Mouse (Mus musculus) sigmoid colon, adult 10 weeks (tissue): ENCODE measurements around the gene Cox4i2. TPM values are rescaled to one million over a fixed set of nuclear protein-coding genes. Genes with fewer than 3 reads are reported as not detected.

Experiments
- polyA plus RNA-seq: library from polyadenylated mRNA; stranded (reverse); fragments of 350-450 nt; fragmentation: Illumina TruSeq; extraction: RNeasy Lipid Tissue Mini Kit (QIAGEN cat#74804); gene quantifications from one replicate; pipeline ENCODE4 v1.2.3, GENCODE M21; 2014; ENCODE audit warnings: low read depth, low replicate concordance

The Cox4i2 gene
- not detected for polyA plus RNA-seq

DNA sequence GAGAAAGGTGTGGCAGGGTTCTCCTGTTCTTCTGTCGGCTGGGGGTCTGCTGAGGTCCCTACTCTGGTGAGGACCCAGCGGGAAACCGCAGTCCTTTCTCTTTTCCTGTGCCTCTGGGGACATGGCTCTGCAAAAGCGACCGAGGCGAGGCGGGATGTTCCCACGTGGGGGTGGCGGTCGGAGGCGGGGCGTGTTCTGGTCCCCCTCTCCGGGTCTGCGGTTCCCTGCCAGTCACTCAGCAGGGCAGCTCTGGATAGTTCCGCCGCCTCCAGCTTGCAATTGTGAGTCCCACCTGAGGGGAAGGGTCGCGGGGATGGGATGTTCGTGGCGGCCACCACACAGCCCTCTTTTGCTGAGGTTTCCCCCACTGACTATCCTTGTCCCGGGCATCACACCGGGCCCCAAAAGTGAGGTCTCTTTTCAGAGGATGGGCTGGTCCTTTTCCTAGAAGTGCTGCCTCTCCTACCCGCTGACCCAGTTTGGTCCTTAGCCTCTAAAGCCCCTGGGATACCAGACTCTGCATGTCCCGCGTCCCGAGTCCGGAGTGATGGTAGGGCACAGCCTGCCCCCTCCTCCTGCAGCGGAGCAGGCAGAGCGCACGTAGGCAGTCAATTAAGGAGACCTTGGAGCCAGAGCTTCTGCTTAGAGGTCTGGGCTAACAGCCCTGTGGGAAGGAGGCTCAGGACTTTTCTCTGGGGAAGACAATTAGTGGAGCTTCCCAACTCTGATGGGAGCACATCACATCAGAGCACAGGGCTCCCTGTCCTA lies at the start of gene Cox4i2:
Cox4i2 (plus strand) TSS at position 230 of the 768 bp plus-strand sequence.

DNA sequence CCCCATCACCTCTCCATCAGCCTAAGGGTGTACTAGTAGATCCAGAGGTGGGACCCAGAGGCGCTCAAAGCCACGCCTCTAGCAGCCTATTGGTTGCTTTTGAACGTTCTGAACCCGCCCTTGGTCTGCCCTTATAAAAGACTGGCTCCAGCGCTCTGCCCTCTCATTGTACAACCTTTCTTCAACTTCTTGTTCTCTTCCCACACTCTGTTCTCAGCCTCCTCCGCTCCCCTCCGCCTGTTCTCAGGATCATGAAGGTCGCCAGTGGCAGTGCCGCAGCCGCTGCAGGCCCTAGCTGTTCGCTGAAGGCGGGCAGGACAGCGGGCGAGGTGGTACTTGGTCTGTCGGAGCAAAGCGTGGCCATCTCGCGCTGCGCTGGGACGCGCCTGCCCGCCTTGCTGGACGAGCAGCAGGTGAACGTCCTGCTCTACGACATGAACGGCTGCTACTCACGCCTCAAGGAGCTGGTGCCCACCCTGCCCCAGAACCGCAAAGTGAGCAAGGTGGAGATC lies 17.8 kb upstream of the Cox4i2 start, which contains the start of gene Id1:
Id1 (plus strand) TSS at position 162 of the 512 bp plus-strand sequence.

Other genes with a start within 250 kb of the Cox4i2 start
- not detected for gene Defb26, start 242.5 kb upstream of the Cox4i2 start, polyA plus RNA-seq
- not detected for gene Defb28, start 235.9 kb upstream of the Cox4i2 start, polyA plus RNA-seq
- gene Defb29, start 214.1 kb upstream of the Cox4i2 start, polyA plus RNA-seq = not detected
- gene Gm17416, start 184.8 kb upstream of the Cox4i2 start, polyA plus RNA-seq = not detected
- gene Defb21, start 181.4 kb upstream of the Cox4i2 start, polyA plus RNA-seq = not detected
- gene Defb19, start 173.9 kb upstream of the Cox4i2 start, polyA plus RNA-seq = not detected
- 9.8 TPM for gene Defb45, start 154.8 kb upstream of the Cox4i2 start, polyA plus RNA-seq
- gene Defb36, start 149.8 kb upstream of the Cox4i2 start, polyA plus RNA-seq = not detected
- gene Defb25, start 131.1 kb upstream of the Cox4i2 start, polyA plus RNA-seq = not detected
- 2.1 TPM for gene Rem1, start 127.2 kb upstream of the Cox4i2 start, polyA plus RNA-seq
- gene H13, start 84.7 kb upstream of the Cox4i2 start, polyA plus RNA-seq = 28.0 TPM
- 14.9 TPM for gene Mcts2, start 67.1 kb upstream of the Cox4i2 start, polyA plus RNA-seq
- 111 TPM for gene Id1, start 17.9 kb upstream of the Cox4i2 start, polyA plus RNA-seq
- gene Bcl2l1, start 77.6 kb downstream of the Cox4i2 start, polyA plus RNA-seq = 19.0 TPM
- gene Tpx2, start 93.8 kb downstream of the Cox4i2 start, polyA plus RNA-seq = 13.4 TPM
- gene Mylk2, start 157.2 kb downstream of the Cox4i2 start, polyA plus RNA-seq = not detected
- gene Foxs1, start 179.0 kb downstream of the Cox4i2 start, polyA plus RNA-seq = not detected
- gene Dusp15, start 197.5 kb downstream of the Cox4i2 start, polyA plus RNA-seq = not detected
- gene Ttll9, start 208.3 kb downstream of the Cox4i2 start, polyA plus RNA-seq = not detected